Mouse (Mus musculus): ENCODE data around the gene Rorb. TPM values are rescaled to one million over a fixed set of nuclear protein-coding genes. Genes with fewer than 3 reads are reported as not detected.

Gene Rorb
- polyA plus RNA-seq (2017; shearing (Covaris generic)): 0.35 TPM

GRCm38 (mm10) chr19:19110793-19111427, at the start of gene Rorb:
TSS of gene Rorb (minus strand) at chr19:19111196.

